Mouse (Mus musculus): Measurements from ENCODE around the gene R3hdm1. TPM values are rescaled to one million over a fixed set of nuclear protein-coding genes. Genes with fewer than 3 reads are reported as not detected.
"Not testable (repeated sequence)": the region's sequence is repeated elsewhere in the genome, so short reads cannot be mapped to it uniquely, and the experiment has no call there.

The R3hdm1 gene
- polyA plus RNA-seq, 1 experiment: 29.5 TPM

DNA sequence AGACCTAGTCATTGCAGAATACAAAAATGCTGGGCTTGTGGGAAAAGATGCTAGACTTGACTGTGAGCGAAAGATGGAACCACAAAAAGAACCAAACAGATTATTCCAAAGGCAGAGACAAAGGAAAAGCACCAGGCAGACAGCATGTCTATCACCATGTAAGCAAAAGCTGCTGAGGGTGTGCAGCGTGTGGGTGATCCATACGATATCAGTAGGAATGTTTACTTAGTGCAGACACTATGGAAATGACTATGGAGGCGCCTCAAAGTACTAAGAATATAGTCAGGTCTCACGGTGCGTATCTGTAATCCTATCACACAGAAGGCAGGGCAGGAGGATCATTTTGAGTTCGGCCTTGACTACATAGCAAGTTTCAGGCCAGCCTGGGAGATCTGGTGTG is 21.2 kb upstream of the R3hdm1 start:
- DNase-seq: no peak
- Histone ChIP-seq H3K27me3 (replicated peaks; ENCODE audit: control insufficient read depth, insufficient read depth, low read length) (no peaks in the 10 kb centered on the region), H3K36me3 (ENCODE audit: control insufficient read depth, insufficient read depth, low read length) (no peaks in the 10 kb centered on the region), H3K4me1 (ENCODE audit: control insufficient read depth, insufficient read depth, low read length) (peaks cover 4% of the 10 kb centered on the region; the same call in 1 of the 2 replicates), H3K27ac (ENCODE audit: insufficient read depth, low read depth, low read length) (no peak overlapping the region), H3K4me3 (ENCODE audit: insufficient read depth, low read depth, low read length) (no peak overlapping the region)
- 93% methylated on average over 7 of the region's 7 CpGs for WGBS
- TF ChIP-seq POLR2A (IDR thresholded peaks at IDR 0.05; ENCODE audit: low read depth, low read length): no peak
- no peak for TF ChIP-seq CTCF (conservative IDR thresholded peaks at IDR 0.05; ENCODE audit: insufficient read depth, insufficient read length, low read depth, low read length)

DNA sequence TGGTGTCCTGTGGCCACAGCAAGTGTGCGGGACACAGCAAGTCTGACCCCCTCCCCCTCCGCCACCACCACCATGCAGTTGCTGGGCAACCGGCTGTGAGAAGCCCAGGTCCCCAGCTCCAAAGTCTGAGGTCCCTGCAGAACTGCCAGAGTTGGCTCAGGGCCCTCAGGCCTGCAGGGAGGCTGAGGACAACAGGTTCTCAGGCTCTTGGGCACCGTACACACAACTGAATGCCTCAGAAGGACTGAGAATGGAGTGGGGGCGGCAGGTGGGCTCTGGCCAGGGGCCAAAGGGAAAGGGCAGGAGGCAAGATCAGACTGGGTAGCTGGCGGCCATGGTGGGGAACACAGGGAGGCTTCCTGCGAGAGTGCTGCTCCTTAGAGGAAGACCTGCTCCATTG is 20.3 kb upstream of the R3hdm1 start:
- WGBS: 79% methylated on average over 7 of the region's 7 CpGs
- TF ChIP-seq POLR2A (IDR thresholded peaks at IDR 0.05; ENCODE audit: low read depth, low read length): no peak
- TF ChIP-seq CTCF (conservative IDR thresholded peaks at IDR 0.05; ENCODE audit: insufficient read depth, insufficient read length, low read depth, low read length): no peak
- Histone ChIP-seq H3K4me1 (ENCODE audit: control insufficient read depth, insufficient read depth, low read length) (peaks cover 4% of the 10 kb centered on the region; the same call in 1 of the 2 replicates), H3K27me3 (replicated peaks; ENCODE audit: control insufficient read depth, insufficient read depth, low read length) (no peaks in the 10 kb centered on the region), H3K27ac (ENCODE audit: insufficient read depth, low read depth, low read length) (no peak overlapping the region), H3K4me3 (ENCODE audit: insufficient read depth, low read depth, low read length) (no peak overlapping the region), H3K36me3 (ENCODE audit: control insufficient read depth, insufficient read depth, low read length) (no peaks in the 10 kb centered on the region)
- peak; percentile 62 for DNase-seq

DNA sequence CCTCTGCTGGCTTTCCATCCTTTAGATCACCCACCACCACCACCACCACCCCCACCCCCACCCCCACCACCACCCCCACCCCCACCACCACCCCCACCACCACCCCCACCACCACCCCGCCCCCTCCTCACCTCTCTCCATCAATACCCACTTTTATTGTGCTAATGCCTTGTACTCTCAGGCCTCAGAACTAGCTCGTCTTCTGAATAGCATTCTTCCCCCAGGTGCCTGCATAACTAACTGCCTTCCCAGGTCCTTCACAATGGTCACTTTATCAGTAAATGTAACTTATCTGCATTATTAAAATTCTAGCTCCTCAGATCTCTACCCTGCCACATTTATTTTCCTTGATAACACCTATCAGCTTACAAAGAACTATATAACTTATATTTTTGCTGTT is 8.4 kb upstream of the R3hdm1 start:
- H3K4me1 ChIP-seq (ENCODE audit: control insufficient read depth, insufficient read depth, low read length): no peaks in the 10 kb centered on the region
- H3K27me3 ChIP-seq (replicated peaks; ENCODE audit: control insufficient read depth, insufficient read depth, low read length): no peaks in the 10 kb centered on the region
- H3K27ac ChIP-seq (ENCODE audit: insufficient read depth, low read depth, low read length): no peak overlapping the region
- no peak overlapping the region for H3K4me3 ChIP-seq (ENCODE audit: insufficient read depth, low read depth, low read length)
- 100% methylated on average over 2 of the region's 2 CpGs for WGBS
- no peaks in the 10 kb centered on the region for H3K36me3 ChIP-seq (ENCODE audit: control insufficient read depth, insufficient read depth, low read length)
- DNase-seq: no peak
- TF ChIP-seq CTCF (conservative IDR thresholded peaks at IDR 0.05; ENCODE audit: insufficient read depth, insufficient read length, low read depth, low read length): no peak
- no peak for TF ChIP-seq POLR2A (IDR thresholded peaks at IDR 0.05; ENCODE audit: low read depth, low read length)

DNA sequence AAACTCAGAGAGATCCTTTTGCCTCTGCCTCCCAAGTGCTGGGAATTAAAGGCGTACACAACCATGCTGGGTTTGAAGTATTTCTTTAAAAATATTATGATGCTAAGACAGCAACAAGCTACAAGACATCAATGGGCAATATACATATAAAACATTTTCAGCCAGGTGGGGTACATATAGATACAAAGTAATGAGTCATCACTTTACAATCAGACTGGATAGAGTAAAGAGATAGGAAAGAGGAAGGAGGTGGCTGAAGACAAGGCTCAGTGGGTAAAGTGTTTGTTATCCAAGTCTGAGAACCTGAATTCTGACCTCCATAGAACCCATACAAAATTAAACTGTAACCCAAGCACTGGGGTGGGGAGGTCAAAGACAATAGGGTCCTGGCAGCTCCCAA is 4.8 kb upstream of the R3hdm1 start:
- Histone ChIP-seq H3K27ac (ENCODE audit: insufficient read depth, low read depth, low read length) (no peak overlapping the region), H3K36me3 (ENCODE audit: control insufficient read depth, insufficient read depth, low read length) (no peaks in the 10 kb centered on the region), H3K4me1 (ENCODE audit: control insufficient read depth, insufficient read depth, low read length) (no peaks in the 10 kb centered on the region), H3K4me3 (ENCODE audit: insufficient read depth, low read depth, low read length) (no peak overlapping the region), H3K27me3 (replicated peaks; ENCODE audit: control insufficient read depth, insufficient read depth, low read length) (no peaks in the 10 kb centered on the region)
- DNase-seq: no peak
- TF ChIP-seq CTCF (conservative IDR thresholded peaks at IDR 0.05; ENCODE audit: insufficient read depth, insufficient read length, low read depth, low read length) (no peak), POLR2A (IDR thresholded peaks at IDR 0.05; ENCODE audit: low read depth, low read length) (no peak)
- 88% methylated on average over 1 of the region's 1 CpGs for WGBS

DNA sequence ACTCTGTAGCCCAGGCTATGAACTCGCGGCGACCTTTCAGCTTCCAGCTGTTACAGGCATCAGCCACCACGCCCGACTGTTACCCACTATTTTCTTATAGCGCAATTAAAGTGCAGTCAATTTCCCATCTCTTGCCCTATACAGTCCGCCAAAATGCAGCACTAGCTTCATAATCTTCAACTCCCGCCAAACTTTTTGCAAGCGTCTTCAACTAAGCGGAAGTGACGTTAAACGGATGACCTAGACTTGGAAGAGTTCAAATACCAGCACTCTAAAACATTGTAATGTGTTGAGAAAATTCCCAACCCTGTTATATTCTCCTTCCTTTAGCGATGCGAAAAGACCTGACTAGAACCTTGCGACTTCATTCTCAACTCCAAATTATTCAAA is 855 bp upstream of the R3hdm1 start:
- TF ChIP-seq CTCF (conservative IDR thresholded peaks at IDR 0.05; ENCODE audit: insufficient read depth, insufficient read length, low read depth, low read length): no peak
- TF ChIP-seq POLR2A (IDR thresholded peaks at IDR 0.05; ENCODE audit: low read depth, low read length): no peak
- Histone ChIP-seq H3K4me1 (ENCODE audit: control insufficient read depth, insufficient read depth, low read length) (no peaks in the 10 kb centered on the region; the same call in 1 of the 2 replicates), H3K27ac (ENCODE audit: insufficient read depth, low read depth, low read length) (peak overlapping the region; percentile 83), H3K36me3 (ENCODE audit: control insufficient read depth, insufficient read depth, low read length) (no peaks in the 10 kb centered on the region), H3K27me3 (replicated peaks; ENCODE audit: control insufficient read depth, insufficient read depth, low read length) (no peaks in the 10 kb centered on the region), H3K4me3 (ENCODE audit: insufficient read depth, low read depth, low read length) (peak overlapping the region; percentile 69)
- under 1% methylated on average over 15 of the region's 15 CpGs for WGBS
- DNase-seq: no peak

DNA sequence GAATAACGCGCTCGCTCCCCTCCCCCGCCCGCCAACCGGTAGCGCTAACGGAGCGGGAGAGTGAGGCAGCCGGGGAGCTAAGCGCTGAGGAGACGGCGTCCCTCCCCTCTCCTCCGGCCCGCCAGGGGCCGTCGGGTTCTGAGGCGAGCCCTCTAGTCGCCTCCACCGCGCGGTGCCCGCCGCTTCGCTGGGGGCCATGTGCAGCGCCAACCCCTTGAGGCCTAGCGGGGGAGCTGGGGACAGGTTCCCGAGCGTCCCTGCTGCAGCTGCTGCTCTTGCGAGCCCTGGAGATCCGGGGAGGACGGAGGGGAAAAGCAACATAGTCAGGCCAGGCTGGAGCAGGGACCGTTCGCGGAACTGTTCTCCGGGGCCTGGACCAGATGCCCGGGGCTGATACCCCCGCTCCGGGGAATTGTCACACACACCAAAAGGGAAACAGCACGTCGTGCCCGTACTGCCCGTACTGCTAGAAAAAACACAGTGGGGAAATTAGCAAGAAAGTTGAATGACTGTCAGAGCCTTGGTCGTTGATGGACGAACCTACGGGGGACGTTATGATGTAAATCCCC is 503 bp downstream of the R3hdm1 start:
- peak overlapping the region; percentile 78 for H3K4me3 ChIP-seq (ENCODE audit: insufficient read depth, low read depth, low read length)
- no peaks in the 10 kb centered on the region for H3K27me3 ChIP-seq (replicated peaks; ENCODE audit: control insufficient read depth, insufficient read depth, low read length)
- no peaks in the 10 kb centered on the region for H3K36me3 ChIP-seq (ENCODE audit: control insufficient read depth, insufficient read depth, low read length)
- under 1% methylated on average over 47 of the region's 47 CpGs for WGBS
- H3K27ac ChIP-seq (ENCODE audit: insufficient read depth, low read depth, low read length): peak overlapping the region; percentile 51
- TF ChIP-seq CTCF (conservative IDR thresholded peaks at IDR 0.05; ENCODE audit: insufficient read depth, insufficient read length, low read depth, low read length): no peak
- no peak for TF ChIP-seq POLR2A (IDR thresholded peaks at IDR 0.05; ENCODE audit: low read depth, low read length)
- no peak for DNase-seq
- H3K4me1 ChIP-seq (ENCODE audit: control insufficient read depth, insufficient read depth, low read length): no peaks in the 10 kb centered on the region; the same call in 1 of the 2 replicates

DNA sequence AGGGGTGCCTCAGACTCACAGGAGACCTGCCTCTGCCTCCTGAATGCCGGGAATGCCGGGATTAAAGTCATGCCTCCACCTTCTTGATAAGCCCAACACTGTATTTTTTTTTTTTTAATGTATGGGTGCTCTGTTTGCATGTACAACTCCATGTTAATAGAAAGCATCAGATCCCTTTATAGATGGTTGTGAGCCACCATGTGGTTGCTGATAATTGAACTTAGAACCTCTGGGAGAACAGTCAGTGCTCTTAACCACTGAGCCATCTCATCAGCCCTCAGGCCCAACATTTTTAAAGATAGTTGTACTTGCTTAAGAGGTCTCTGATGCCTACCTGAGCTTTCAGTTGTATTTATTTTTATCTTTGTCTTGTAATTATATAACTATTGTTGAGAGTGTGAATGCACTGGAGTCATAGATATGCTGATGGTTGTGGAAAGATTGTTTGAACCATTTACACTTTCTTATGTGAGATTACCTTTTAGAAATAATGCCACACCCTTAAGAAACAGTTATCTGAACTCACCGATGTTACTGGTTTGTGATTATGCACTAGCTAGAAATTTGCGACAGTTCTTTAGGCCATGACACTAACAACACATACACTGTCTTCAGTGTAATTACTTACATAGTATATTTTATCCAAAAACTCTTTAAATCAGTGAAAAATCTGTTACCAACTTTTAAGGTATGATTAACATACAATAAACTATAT is 18.0 kb downstream of the R3hdm1 start:
- no peaks in the 10 kb centered on the region for H3K36me3 ChIP-seq (ENCODE audit: control insufficient read depth, insufficient read depth, low read length)
- H3K4me3 ChIP-seq (ENCODE audit: insufficient read depth, low read depth, low read length): no peak overlapping the region
- 96% methylated on average over 4 of the region's 4 CpGs for WGBS
- H3K27me3 ChIP-seq (replicated peaks; ENCODE audit: control insufficient read depth, insufficient read depth, low read length): no peaks in the 10 kb centered on the region
- H3K27ac ChIP-seq (ENCODE audit: insufficient read depth, low read depth, low read length): no peak overlapping the region
- DNase-seq: no peak
- no peak for TF ChIP-seq POLR2A (IDR thresholded peaks at IDR 0.05; ENCODE audit: low read depth, low read length)
- TF ChIP-seq CTCF (conservative IDR thresholded peaks at IDR 0.05; ENCODE audit: insufficient read depth, insufficient read length, low read depth, low read length): no peak
- peaks cover 2% of the 10 kb centered on the region; the same call in 1 of the 2 replicates for H3K4me1 ChIP-seq (ENCODE audit: control insufficient read depth, insufficient read depth, low read length)

DNA sequence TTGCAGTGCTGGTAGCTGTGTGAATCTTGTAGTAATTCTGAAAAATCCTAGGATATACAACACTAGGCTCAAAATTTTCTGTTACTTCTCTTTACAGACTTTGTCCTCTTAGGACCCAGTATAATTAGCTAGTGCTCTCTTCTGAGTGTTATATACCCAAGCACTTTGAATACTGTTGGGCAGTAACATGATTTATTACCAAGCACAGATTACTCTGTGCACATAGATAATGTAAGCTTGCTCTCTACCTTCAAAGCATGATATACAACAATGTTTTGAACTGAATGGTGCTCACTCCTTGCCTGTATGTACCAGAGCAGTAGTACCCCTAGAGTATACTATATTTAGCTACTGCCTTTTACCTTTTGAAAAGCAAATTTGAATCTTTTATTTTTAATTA is 33.1 kb downstream of the R3hdm1 start:
- not testable (repeated sequence) for H3K27me3 ChIP-seq (replicated peaks; ENCODE audit: control insufficient read depth, insufficient read depth, low read length); H3K4me3 ChIP-seq (ENCODE audit: insufficient read depth, low read depth, low read length); H3K27ac ChIP-seq (ENCODE audit: insufficient read depth, low read depth, low read length); H3K36me3 ChIP-seq (ENCODE audit: control insufficient read depth, insufficient read depth, low read length); DNase-seq; H3K4me1 ChIP-seq (ENCODE audit: control insufficient read depth, insufficient read depth, low read length)

Data from kidney, adult 2 months (tissue).